Mouse (Mus musculus) MEL (cell line): ENCODE results near the gene Dock9. TPM values are rescaled to one million over a fixed set of nuclear protein-coding genes. Genes with fewer than 3 reads are reported as not detected.

Source experiments
- DNase-seq: peaks from one replicate; pipeline ENCODE4 v3.0.0; 2011; ENCODE audit warnings: low read depth, low spot score
- H3K27ac ChIP-seq: 2 replicates; pipeline ENCODE4 v1.5.1; 2012; ENCODE audit warnings: low read depth, mild to moderate bottlenecking, control low read depth, low read length, moderate library complexity; ENCODE audit not compliant: control insufficient read depth
- H3K27me3 ChIP-seq, 2 experiments: fragments of 150-350 bp in 1 of 2; sonication (generic) in 1 of 2; 2 replicates each; pipeline ENCODE4 v1.6.1; 2012; ENCODE audit warnings: low read length in 2 of 2, mild to moderate bottlenecking in 2 of 2, improper control_type of control experiment in 1 of 2, moderate library complexity in 1 of 2; ENCODE audit not compliant: insufficient read depth in 2 of 2, control insufficient read depth in 1 of 2
- H3K36me3 ChIP-seq, 2 experiments: 2 replicates each; pipeline ENCODE4 v1.6.1; 2012 to 2014; ENCODE audit warnings: low read length in 2 of 2, improper control_type of control experiment in 1 of 2, inconsistent platforms in 1 of 2, mild to moderate bottlenecking in 1 of 2; ENCODE audit not compliant: insufficient read depth in 2 of 2, control insufficient read depth in 1 of 2
- H3K4me1 ChIP-seq, 2 experiments: fragments of 150-350 bp in 1 of 2; sonication (generic) in 1 of 2; 2 replicates each; pipeline ENCODE4 v1.6.1; 2012; ENCODE audit warnings: low read length in 2 of 2, improper control_type of control experiment in 1 of 2, mild to moderate bottlenecking in 1 of 2; ENCODE audit not compliant: insufficient read depth in 2 of 2, control insufficient read depth in 1 of 2
- H3K4me3 ChIP-seq, 2 experiments: fragments of 150-350 bp in 1 of 2; sonication (generic) in 1 of 2; 2 replicates each; pipeline ENCODE4 v1.5.1; 2012; ENCODE audit warnings: low read depth in 2 of 2, low read length in 2 of 2, mild to moderate bottlenecking in 2 of 2, moderate library complexity in 2 of 2, control low read depth in 1 of 2, improper control_type of control experiment in 1 of 2; ENCODE audit not compliant: control insufficient read depth in 1 of 2, insufficient read depth in 1 of 2
- H3K79me2 ChIP-seq: 2 replicates; pipeline ENCODE4 v1.6.1; 2012; ENCODE audit warnings: mild to moderate bottlenecking, low read length, moderate library complexity; ENCODE audit not compliant: control insufficient read depth, poor library complexity, insufficient read depth
- H3K9ac ChIP-seq: 2 replicates; pipeline ENCODE4 v1.6.1; 2012; ENCODE audit warnings: low read depth, mild to moderate bottlenecking, control low read depth, low read length, moderate library complexity; ENCODE audit not compliant: control insufficient read depth, poor library complexity, severe bottlenecking
- H3K9me3 ChIP-seq: fragments of 150-350 bp; sonication (generic); replicated peaks from 2 replicates; pipeline ENCODE4 v1.6.1; 2012; ENCODE audit warnings: mild to moderate bottlenecking, low read length, improper control_type of control experiment, moderate library complexity; ENCODE audit not compliant: insufficient read depth
- CTCF ChIP-seq, 3 experiments: IDR thresholded peaks in 2 of 3; conservative IDR thresholded peaks in 1 of 3; 2 replicates each; pipeline ENCODE4 v1.5.1; 2011 to 2012; ENCODE audit warnings: low read length in 3 of 3, low read depth in 2 of 3, mild to moderate bottlenecking in 2 of 3, improper control_type of control experiment in 1 of 3, inconsistent platforms in 1 of 3, mixed read lengths in 1 of 3, moderate library complexity in 1 of 3; ENCODE audit not compliant: control insufficient read depth in 1 of 3, insufficient read depth in 1 of 3, poor library complexity in 1 of 3, severe bottlenecking in 1 of 3
- ELF1 ChIP-seq: IDR thresholded peaks from 2 replicates; pipeline ENCODE4 v1.6.1; 2014; ENCODE audit warnings: low read depth, mild to moderate bottlenecking, inconsistent platforms, low read length, improper control_type of control experiment, moderate library complexity
- ETS1 ChIP-seq: IDR thresholded peaks from 2 replicates; pipeline ENCODE4 v1.6.1; 2012; ENCODE audit warnings: low read depth, mild to moderate bottlenecking, inconsistent platforms, low read length, improper control_type of control experiment, moderate library complexity
- MAFK ChIP-seq: IDR thresholded peaks from 2 replicates; pipeline ENCODE4 v1.6.1; 2011; ENCODE audit warnings: low read depth, mild to moderate bottlenecking, low read length, improper control_type of control experiment, borderline replicate concordance
- NELFE ChIP-seq: IDR thresholded peaks from 2 replicates; pipeline ENCODE4 v1.6.1; 2011; ENCODE audit warnings: low read depth, low read length, improper control_type of control experiment
- POLR2AphosphoS2 ChIP-seq: IDR thresholded peaks from 2 replicates; pipeline ENCODE4 v1.6.1; 2011; ENCODE audit warnings: low read length, improper control_type of control experiment
- RAD21 ChIP-seq: IDR thresholded peaks from 2 replicates; pipeline ENCODE4 v1.6.1; 2011; ENCODE audit warnings: mild to moderate bottlenecking, low read depth, low read length, improper control_type of control experiment
- RCOR1 ChIP-seq: IDR thresholded peaks from 2 replicates; pipeline ENCODE4 v1.6.1; 2012; ENCODE audit warnings: low read depth, mild to moderate bottlenecking, inconsistent platforms, low read length, improper control_type of control experiment
- SMC3 ChIP-seq: IDR thresholded peaks from 2 replicates; pipeline ENCODE4 v1.6.1; 2011; ENCODE audit warnings: low read depth, low read length, improper control_type of control experiment
- USF1 ChIP-seq: IDR thresholded peaks from 2 replicates; pipeline ENCODE4 v1.6.1; 2014; ENCODE audit warnings: low read depth, mild to moderate bottlenecking, inconsistent platforms, low read length, improper control_type of control experiment, moderate library complexity
- USF2 ChIP-seq, 2 experiments: IDR thresholded peaks; 2 replicates each; pipeline ENCODE4 v1.6.1; 2011 to 2012; ENCODE audit warnings: improper control_type of control experiment in 2 of 2, low read length in 2 of 2, borderline replicate concordance in 1 of 2, inconsistent platforms in 1 of 2, low read depth in 1 of 2, mild to moderate bottlenecking in 1 of 2; ENCODE audit not compliant: insufficient read depth in 1 of 2
- ZC3H11A ChIP-seq: IDR thresholded peaks from 2 replicates; pipeline ENCODE4 v1.6.1; 2012; ENCODE audit warnings: low read depth, mild to moderate bottlenecking, inconsistent platforms, low read length, improper control_type of control experiment
- ZKSCAN1 ChIP-seq: IDR thresholded peaks from 2 replicates; pipeline ENCODE4 v1.6.1; 2012; ENCODE audit warnings: low read depth, mild to moderate bottlenecking, inconsistent platforms, low read length, improper control_type of control experiment, moderate library complexity
- polyA plus RNA-seq, 2 experiments: library from polyadenylated mRNA; stranded (reverse) in 1 of 2; unstranded in 1 of 2; fragments of >175 nt in 1 of 2; fragments of >200 nt in 1 of 2; gene quantifications; 2 replicates each; pipeline versions ENCODE4 v1.2.1 to v1.2.4; 2012; ENCODE audit warnings: low replicate concordance in 2 of 2, low read depth in 1 of 2; ENCODE audit not compliant: insufficient read length in 2 of 2, insufficient read depth in 1 of 2, missing spikeins in 1 of 2
- total RNA-seq: library from RNA; depleted of rRNA; stranded (reverse); fragments of 300-350 nt; gene quantifications from 2 replicates; pipeline ENCODE4 v1.2.3, GENCODE M21; 2012

The Dock9 gene
- total and polyA plus RNA-seq, 3 experiments, result 6.3 to 9.4 TPM; not detected in 1

DNA sequence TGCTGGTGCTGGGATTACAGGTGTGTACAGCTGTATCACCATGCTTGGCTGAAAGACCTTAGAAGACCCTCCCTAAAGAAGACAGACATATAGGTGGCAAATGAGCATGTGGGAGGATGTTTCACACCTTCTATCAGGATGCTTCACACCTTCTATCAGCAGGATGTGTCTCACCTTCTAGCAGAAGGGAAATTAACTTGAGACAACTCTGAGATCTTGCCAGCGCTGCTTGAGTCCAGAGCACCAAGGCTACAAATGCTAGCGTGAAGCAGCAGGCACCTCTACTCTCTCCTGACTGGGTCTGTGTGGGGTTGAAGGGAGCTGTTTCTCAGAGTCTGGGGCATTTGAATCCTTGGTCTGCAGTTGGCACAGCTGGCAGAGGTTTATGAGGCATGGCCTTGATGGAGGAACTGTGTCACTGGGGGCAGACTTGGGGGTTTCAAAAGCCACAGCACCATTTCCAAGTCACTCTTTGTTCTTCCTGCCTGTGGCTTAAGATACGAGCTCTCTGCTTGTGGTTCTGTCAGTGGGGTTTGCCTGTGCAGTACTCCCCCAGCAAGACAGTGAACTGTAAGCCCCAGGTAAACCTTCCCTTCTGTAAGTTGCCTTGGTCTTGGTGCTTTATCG lies 32.3 kb upstream of the Dock9 start:
- no peaks in the 10 kb centered on the region for H3K9me3 ChIP-seq
- no peaks in the 10 kb centered on the region for H3K36me3 ChIP-seq
- no peak overlapping the region for H3K9ac ChIP-seq
- no peaks in the 10 kb centered on the region for H3K79me2 ChIP-seq
- H3K27me3 ChIP-seq, result no peaks in the 10 kb centered on the region
- TF ChIP-seq USF2 (IDR thresholded peaks at IDR 0.05; ENCODE audit: borderline replicate concordance in 1 of 2, insufficient read depth in 1 of 2, low read depth in 1 of 2, low read length in 2 of 2), result no peak
- no peak for TF ChIP-seq RAD21
- TF ChIP-seq POLR2AphosphoS2, result no peak
- no peak for TF ChIP-seq ELF1
- no peak for TF ChIP-seq USF1
- TF ChIP-seq RCOR1, result no peak
- TF ChIP-seq SMC3, result no peak
- TF ChIP-seq CTCF (IDR thresholded peaks at IDR 0.05 in 2 of 3, conservative IDR thresholded peaks at IDR 0.05 in 1 of 3; ENCODE audit: control insufficient read depth in 1 of 3, insufficient read depth in 1 of 3, low read depth in 2 of 3, low read length in 3 of 3, poor library complexity in 1 of 3, severe bottlenecking in 1 of 3), result no peak
- no peak for TF ChIP-seq MAFK
- no peaks in the 10 kb centered on the region for H3K4me1 ChIP-seq
- no peak overlapping the region for H3K27ac ChIP-seq
- H3K4me3 ChIP-seq, result no peak overlapping the region
- DNase-seq, result no peak

GRCm38 (mm10) chr14:121827091-121827490 lies 29.5 kb upstream of the Dock9 start:
- H3K4me1 ChIP-seq, result no peaks in the 10 kb centered on the region; a peak in 1 of 4 replicates
- no peak for DNase-seq
- no peaks in the 10 kb centered on the region for H3K27me3 ChIP-seq
- no peak overlapping the region for H3K27ac ChIP-seq
- H3K79me2 ChIP-seq, result no peaks in the 10 kb centered on the region
- no peak overlapping the region for H3K4me3 ChIP-seq
- H3K9me3 ChIP-seq, result no peaks in the 10 kb centered on the region
- no peak overlapping the region for H3K9ac ChIP-seq
- H3K36me3 ChIP-seq, result no peaks in the 10 kb centered on the region
- no peak for TF ChIP-seq NELFE
- TF ChIP-seq ZKSCAN1, result no peak
- no peak for TF ChIP-seq ETS1
- TF ChIP-seq ZC3H11A, result no peak
- no peak for TF ChIP-seq MAFK
